Comparison of ENCODE assay signal across 22 mouse cellular contexts in genomic region chr17:11127217-11127616, GRCm38 (mm10).
DNase-seq lines count a peak whose midpoint lies in the region; ATAC-seq and TF ChIP-seq lines count a peak whose summit lies in the region.
"Had no signal": no experiment of that assay in that cellular context is flagged by ENCODE, and none has a peak within 500 bp of the region (broad histone marks: within the 10 kb centered on the region; RNA-seq: fewer than 3 reads in every experiment).

No protein-coding gene starts in this region.

- H3K27me3 ChIP-seq in midbrain, postnatal 0 days (ENCODE audit: insufficient read depth, low read length), result no peaks in the 10 kb centered on the region
- H3K27me3 ChIP-seq in midbrain, embryonic 11.5 days (ENCODE audit: control insufficient read depth, insufficient read depth, low read length), result no peaks in the 10 kb centered on the region
- no peaks in the 10 kb centered on the region for H3K27me3 ChIP-seq in forebrain, embryonic 11.5 days (ENCODE audit: control insufficient read depth, insufficient read depth, low read length)
- H3K27me3 ChIP-seq: embryonic facial prominence, embryonic 12.5 days; forebrain, embryonic 13.5 days; hindbrain, embryonic 12.5 days; intestine, embryonic 15.5 days had no signal

- no peak for TF ChIP-seq CTCF in midbrain, postnatal 0 days (IDR thresholded peaks at IDR 0.05)
- no peak for TF ChIP-seq CTCF in brain, embryonic 14.5 days (IDR thresholded peaks at IDR 0.05; ENCODE audit: borderline replicate concordance, extremely low read depth, insufficient read depth, insufficient read length)

- ATAC-seq in midbrain, postnatal 0 days (ENCODE audit: low FRiP score), result no peak
- ATAC-seq in midbrain, embryonic 11.5 days (ENCODE audit: low FRiP score), result no peak
- ATAC-seq in forebrain, embryonic 11.5 days (replicated peaks; ENCODE audit: low FRiP score), result no peak
- ATAC-seq: activated CD4-positive, CD25-positive, alpha-beta regulatory T cell, adult 4 months; forebrain, embryonic 13.5 days; forebrain, postnatal 0 days; intestine, embryonic 15.5 days had no signal

- H3K4me3 ChIP-seq in midbrain, postnatal 0 days (ENCODE audit: low read depth, low read length), result no peak overlapping the region
- no peak overlapping the region for H3K4me3 ChIP-seq in midbrain, embryonic 11.5 days (ENCODE audit: low read depth, low read length)
- no peak overlapping the region for H3K4me3 ChIP-seq in forebrain, embryonic 11.5 days (ENCODE audit: low read depth, low read length)
- H3K4me3 ChIP-seq: embryonic facial prominence, embryonic 12.5 days; forebrain, embryonic 13.5 days; heart, embryonic 10.5 days; hindbrain, embryonic 12.5 days; intestine, embryonic 15.5 days had no signal

- H3K27ac ChIP-seq in midbrain, postnatal 0 days (ENCODE audit: low read depth, low read length), result no peak overlapping the region
- no peak overlapping the region for H3K27ac ChIP-seq in midbrain, embryonic 11.5 days (ENCODE audit: low read depth, low read length)
- H3K27ac ChIP-seq in forebrain, embryonic 11.5 days (ENCODE audit: low read depth, low read length), result no peak overlapping the region
- H3K27ac ChIP-seq: embryonic facial prominence, embryonic 12.5 days; forebrain, embryonic 13.5 days; heart, embryonic 10.5 days; hindbrain, embryonic 12.5 days; intestine, embryonic 15.5 days had no signal

- DNase-seq in cerebellum, postnatal 14 days, result peak; percentile 26 to 27
- DNase-seq in cerebellum, adult 18-20 months, result no peak
- peak; percentile 30 for DNase-seq in midbrain, postnatal 0 days (ENCODE audit: low spot score)
- DNase-seq in midbrain, embryonic 11.5 days (ENCODE audit: low spot score, missing footprints), result no peak
- peak; percentile 51 for DNase-seq in brain, embryonic 14.5 days (ENCODE audit: low read depth)
- no peak for DNase-seq in thymus, postnatal 10 days (ENCODE audit: low spot score in 2 of 2)
- no peak for DNase-seq in forebrain, embryonic 11.5 days (ENCODE audit: low spot score)
- DNase-seq in cerebellum, adult 11 months, result no peak
- DNase-seq: adrenal gland, postnatal 14 days; cerebellum, adult 9-11 months; embryo, embryonic 11 days; forebrain, postnatal 0 days; gastrocnemius, postnatal 14 days; heart, postnatal 10 days; heart, postnatal 4 days; kidney, adult 18-20 months had no signal

- no peaks in the 10 kb centered on the region for H3K9me3 ChIP-seq in midbrain, postnatal 0 days (ENCODE audit: low read length)
- no peaks in the 10 kb centered on the region for H3K9me3 ChIP-seq in midbrain, embryonic 11.5 days (ENCODE audit: control insufficient read depth, low read length)
- H3K9me3 ChIP-seq in forebrain, embryonic 11.5 days (ENCODE audit: control insufficient read depth, low read length), result no peaks in the 10 kb centered on the region
- H3K9me3 ChIP-seq: embryonic facial prominence, embryonic 12.5 days; forebrain, embryonic 13.5 days; heart, embryonic 10.5 days; hindbrain, embryonic 12.5 days; intestine, embryonic 15.5 days had no signal

- no peak for TF ChIP-seq POLR2A in brain, embryonic 14.5 days (IDR thresholded peaks at IDR 0.05; ENCODE audit: borderline replicate concordance, extremely low read depth, insufficient read depth, insufficient read length, poor library complexity, severe bottlenecking)

- H3K36me3 ChIP-seq in midbrain, postnatal 0 days (ENCODE audit: insufficient read depth, low read length), result no peaks in the 10 kb centered on the region
- no peaks in the 10 kb centered on the region for H3K36me3 ChIP-seq in midbrain, embryonic 11.5 days (ENCODE audit: control insufficient read depth, insufficient read depth, low read length)
- no peaks in the 10 kb centered on the region for H3K36me3 ChIP-seq in forebrain, embryonic 11.5 days (ENCODE audit: control insufficient read depth, insufficient read depth, low read length)
- H3K36me3 ChIP-seq: embryonic facial prominence, embryonic 12.5 days; heart, embryonic 10.5 days; hindbrain, embryonic 12.5 days; intestine, embryonic 15.5 days had no signal

- no peak overlapping the region for H3K4me2 ChIP-seq in midbrain, postnatal 0 days (ENCODE audit: low read depth, low read length, poor library complexity, severe bottlenecking)
- H3K4me2 ChIP-seq in midbrain, embryonic 11.5 days, result no peak overlapping the region
- H3K4me2 ChIP-seq in forebrain, embryonic 11.5 days (ENCODE audit: low read depth, low read length, severe bottlenecking), result no peak overlapping the region
- H3K4me2 ChIP-seq: embryonic facial prominence, embryonic 12.5 days; forebrain, embryonic 13.5 days; hindbrain, embryonic 12.5 days; intestine, embryonic 15.5 days had no signal

- H3K4me1 ChIP-seq in midbrain, postnatal 0 days (ENCODE audit: insufficient read depth, low read length), result no peaks in the 10 kb centered on the region
- no peaks in the 10 kb centered on the region for H3K4me1 ChIP-seq in midbrain, embryonic 11.5 days (ENCODE audit: control insufficient read depth, insufficient read depth, low read length)
- no peaks in the 10 kb centered on the region for H3K4me1 ChIP-seq in forebrain, embryonic 11.5 days (replicated peaks; ENCODE audit: control insufficient read depth, insufficient read depth, low read length)
- H3K4me1 ChIP-seq: embryonic facial prominence, embryonic 12.5 days; heart, embryonic 10.5 days; hindbrain, embryonic 12.5 days; intestine, embryonic 15.5 days had no signal

- WGBS in midbrain, postnatal 0 days, result 43% methylated on average over 1 of the region's 1 CpGs
- WGBS in midbrain, embryonic 11.5 days, result 62% methylated on average over 1 of the region's 1 CpGs
- WGBS in forebrain, embryonic 11.5 days, result 61% methylated on average over 1 of the region's 1 CpGs

- no peak overlapping the region for H3K9ac ChIP-seq in midbrain, postnatal 0 days (replicated peaks; ENCODE audit: low read length, poor library complexity, severe bottlenecking)
- no peak overlapping the region for H3K9ac ChIP-seq in midbrain, embryonic 11.5 days (ENCODE audit: low read length)
- H3K9ac ChIP-seq in forebrain, embryonic 11.5 days (ENCODE audit: low read length), result no peak overlapping the region
- H3K9ac ChIP-seq: embryonic facial prominence, embryonic 12.5 days; forebrain, embryonic 13.5 days; forebrain, postnatal 0 days; hindbrain, embryonic 12.5 days; intestine, embryonic 15.5 days had no signal

Comparison
In these comparisons a context has a peak if more than half of its experiments do, and no peak if none do; other contexts are left out.
1. DNase-seq: peak in cerebellum, postnatal 14 days (2 of 2), midbrain, postnatal 0 days (single experiment) and brain, embryonic 14.5 days (single experiment); none in cerebellum, adult 18-20 months (0 of 2), midbrain, embryonic 11.5 days (single experiment), thymus, postnatal 10 days (0 of 2), forebrain, embryonic 11.5 days (single experiment) and cerebellum, adult 11 months (single experiment).